Mouse (Mus musculus) C2C12 (cell line): ENCODE measurements around the gene Snx1. TPM values are rescaled to one million over a fixed set of nuclear protein-coding genes. Genes with fewer than 3 reads are reported as not detected.

ENCODE experiments used
- H3K27me3 ChIP-seq: one replicate; pipeline ENCODE4 v1.6.1; 2011; ENCODE audit not compliant: control insufficient read depth, insufficient read depth, insufficient read length
- H3K36me3 ChIP-seq: one replicate; pipeline ENCODE4 v1.6.1; 2011; ENCODE audit not compliant: control insufficient read depth, insufficient read depth
- H3K4me3 ChIP-seq: one replicate; pipeline ENCODE4 v1.5.1; 2011; ENCODE audit warnings: mild to moderate bottlenecking, control low read depth; ENCODE audit not compliant: poor library complexity, insufficient read depth, severe bottlenecking
- H3K79me2 ChIP-seq: one replicate; pipeline ENCODE4 v1.6.1; 2011; ENCODE audit not compliant: control insufficient read depth, insufficient read depth
- H3K79me3 ChIP-seq: one replicate; pipeline ENCODE4 v1.6.1; 2011; ENCODE audit warnings: low read depth, control low read depth
- H3ac ChIP-seq: one replicate; pipeline ENCODE3; 2011; ENCODE audit warnings: low read depth; ENCODE audit not compliant: control insufficient read depth, insufficient read length
- CEBPB ChIP-seq: IDR thresholded peaks from one replicate; pipeline ENCODE4 v1.6.1; 2011; ENCODE audit warnings: low read depth, mild to moderate bottlenecking, control low read depth, moderate library complexity
- CTCF ChIP-seq: IDR thresholded peaks from one replicate; pipeline ENCODE4 v1.5.1; 2011; ENCODE audit not compliant: control insufficient read depth, insufficient read depth, insufficient read length
- FOSL1 ChIP-seq: IDR thresholded peaks from one replicate; pipeline ENCODE4 v1.8.0; 2011; ENCODE audit warnings: mild to moderate bottlenecking, low read length; ENCODE audit not compliant: poor library complexity, insufficient read depth, severe bottlenecking
- MAX ChIP-seq: IDR thresholded peaks from one replicate; pipeline ENCODE4 v1.6.1; 2011; ENCODE audit warnings: mild to moderate bottlenecking, control low read depth
- MYOD1 ChIP-seq: IDR thresholded peaks from one replicate; pipeline ENCODE4 v1.6.1; 2011; ENCODE audit warnings: low read depth; ENCODE audit not compliant: control insufficient read depth, insufficient read length
- MYOG ChIP-seq: IDR thresholded peaks from one replicate; pipeline ENCODE4 v1.6.1; 2011; ENCODE audit not compliant: control insufficient read depth, insufficient read length; ENCODE audit errors: extremely low read depth
- USF1 ChIP-seq: IDR thresholded peaks from one replicate; pipeline ENCODE4 v1.6.1; 2011; ENCODE audit warnings: low read depth, mild to moderate bottlenecking, control low read depth, moderate library complexity
- polyA plus RNA-seq: library from polyadenylated mRNA; unstranded; fragments of >200 nt; fragmentation: generic; extraction: Trizol; gene quantifications from one replicate; pipeline ENCODE4 v1.2.1, GENCODE M21; 2012; ENCODE audit warnings: missing spikeins

Snx1 gene
- polyA plus RNA-seq, 1 experiment = 69.9 TPM

- no peaks in the 10 kb centered on the region for H3K27me3 ChIP-seq
- peaks cover 7% of the 10 kb centered on the region for H3K36me3 ChIP-seq
- no peak overlapping the region for H3ac ChIP-seq
- peaks cover 87% of the 10 kb centered on the region for H3K79me2 ChIP-seq
- TF ChIP-seq MAX (no peak), CEBPB (no peak), CTCF (no peak), USF1 (no peak), MYOD1 (no peak), FOSL1 (no peak), MYOG (no peak)
- no peak overlapping the region for H3K4me3 ChIP-seq
- H3K79me3 ChIP-seq = peaks cover 36% of the 10 kb centered on the region
Observed at GRCm38 (mm10) chr9:66119498-66119897, 6.9 kb downstream of the Snx1 start.

- H3K4me3 ChIP-seq = no peak overlapping the region
- no peak overlapping the region for H3ac ChIP-seq
- H3K36me3 ChIP-seq = peaks cover 12% of the 10 kb centered on the region
- H3K79me2 ChIP-seq = peaks cover 71% of the 10 kb centered on the region
- no peaks in the 10 kb centered on the region for H3K27me3 ChIP-seq
- H3K79me3 ChIP-seq = peaks cover 19% of the 10 kb centered on the region
- TF ChIP-seq MYOG = no peak
- TF ChIP-seq USF1 = no peak
- no peak for TF ChIP-seq FOSL1
- no peak for TF ChIP-seq MYOD1
Observed at GRCm38 (mm10) chr9:66116890-66117289, 9.5 kb downstream of the Snx1 start.

- H3K79me2 ChIP-seq = peaks cover 46% of the 10 kb centered on the region
- H3K4me3 ChIP-seq = no peak overlapping the region
- no peak overlapping the region for H3ac ChIP-seq
- TF ChIP-seq MAX = no peak
- no peak for TF ChIP-seq FOSL1
- no peak for TF ChIP-seq MYOD1
- TF ChIP-seq CTCF = no peak
- TF ChIP-seq USF1 = no peak
- H3K79me3 ChIP-seq = peaks cover 3% of the 10 kb centered on the region
- no peaks in the 10 kb centered on the region for H3K27me3 ChIP-seq
- peaks cover 23% of the 10 kb centered on the region for H3K36me3 ChIP-seq
Observed at GRCm38 (mm10) chr9:66114341-66114740, 12.0 kb downstream of the Snx1 start.

- H3K36me3 ChIP-seq = peaks cover 40% of the 10 kb centered on the region
- H3ac ChIP-seq = no peak overlapping the region
- H3K4me3 ChIP-seq = no peak overlapping the region
- H3K27me3 ChIP-seq = no peaks in the 10 kb centered on the region
- peaks cover 15% of the 10 kb centered on the region for H3K79me2 ChIP-seq
- no peaks in the 10 kb centered on the region for H3K79me3 ChIP-seq
- TF ChIP-seq CTCF (no peak), MYOG (no peak), MAX (no peak), USF1 (no peak), MYOD1 (no peak), CEBPB (no peak), FOSL1 (no peak)
Observed at GRCm38 (mm10) chr9:66110611-66111379, 15.6 kb downstream of the Snx1 start.

GRCm38 (mm10) chr9:66110126-66110525 lies 16.3 kb downstream of the Snx1 start:
- Histone ChIP-seq H3ac (no peak overlapping the region), H3K27me3 (no peaks in the 10 kb centered on the region), H3K79me3 (no peaks in the 10 kb centered on the region), H3K36me3 (peaks cover 40% of the 10 kb centered on the region), H3K4me3 (no peak overlapping the region), H3K79me2 (peaks cover 15% of the 10 kb centered on the region)
- no peak for TF ChIP-seq CTCF
- no peak for TF ChIP-seq MAX
- TF ChIP-seq MYOD1 = no peak
- TF ChIP-seq CEBPB = no peak

GRCm38 (mm10) chr9:66109574-66109973 lies 16.8 kb downstream of the Snx1 start:
- Histone ChIP-seq H3K27me3 (no peaks in the 10 kb centered on the region), H3K36me3 (peaks cover 45% of the 10 kb centered on the region), H3K79me2 (peaks cover 10% of the 10 kb centered on the region), H3ac (no peak overlapping the region), H3K4me3 (no peak overlapping the region), H3K79me3 (no peaks in the 10 kb centered on the region)
- TF ChIP-seq CTCF (no peak), USF1 (no peak), MYOG (no peak), MAX (no peak), MYOD1 (no peak), FOSL1 (no peak), CEBPB (no peak)
